Mouse (Mus musculus) embryo, embryonic 10 days (tissue): Measurements from ENCODE around the gene Csnk2b.

Source experiments
- DNase-seq: peaks from one replicate; pipeline ENCODE4 v3.0.0-alpha.2; 2015; ENCODE audit warnings: low spot score

Csnk2b gene

GRCm38 (mm10) chr17:35121143-35121799 is 582 bp downstream of the Csnk2b start, which contains the start of gene Gpank1:
TSS of gene Gpank1 (plus strand) at chr17:35121455.
- DNase-seq: peak; percentile 97

- no peak for DNase-seq
Measured at GRCm38 (mm10) chr17:35120745-35121142, 1.1 kb downstream of the Csnk2b start.

GRCm38 (mm10) chr17:35115046-35116019 is 6.5 kb downstream of the Csnk2b start, which contains the start of gene Ly6g5b:
TSS of gene Ly6g5b (minus strand) at chr17:35115428.
- peak; percentile 23 for DNase-seq

GRCm38 (mm10) chr17:35111774-35112173 is 10.1 kb downstream of the Csnk2b start:
- DNase-seq: no peak

- DNase-seq: no peak
Measured at GRCm38 (mm10) chr17:35108097-35108496, 13.8 kb downstream of the Csnk2b start, which contains the start of gene Ly6g5c. TSS of gene Ly6g5c (plus strand) at chr17:35108279.

- DNase-seq: no peak
Measured at GRCm38 (mm10) chr17:35106522-35106921, 15.3 kb downstream of the Csnk2b start.

- DNase-seq: peak; percentile 65
Measured at GRCm38 (mm10) chr17:35105740-35106389, 16.0 kb downstream of the Csnk2b start.

- no peak for DNase-seq
Measured at GRCm38 (mm10) chr17:35104754-35105153, 17.1 kb downstream of the Csnk2b start.

GRCm38 (mm10) chr17:35104079-35104478 is 17.8 kb downstream of the Csnk2b start:
- no peak for DNase-seq

- no peak for DNase-seq
Measured at GRCm38 (mm10) chr17:35103221-35103690, 18.6 kb downstream of the Csnk2b start.

GRCm38 (mm10) chr17:35102299-35102698 is 19.6 kb downstream of the Csnk2b start:
- no peak for DNase-seq

GRCm38 (mm10) chr17:35101161-35101560 is 20.7 kb downstream of the Csnk2b start:
- DNase-seq: no peak

- no peak for DNase-seq
Measured at GRCm38 (mm10) chr17:35100196-35100765, 21.6 kb downstream of the Csnk2b start.

GRCm38 (mm10) chr17:35097164-35097655 is 24.6 kb downstream of the Csnk2b start:
- no peak for DNase-seq

GRCm38 (mm10) chr17:35096597-35096996 is 25.3 kb downstream of the Csnk2b start:
- DNase-seq: no peak

GRCm38 (mm10) chr17:35094475-35095365 is 27.1 kb downstream of the Csnk2b start:
- DNase-seq: no peak

GRCm38 (mm10) chr17:35092403-35093198 is 29.3 kb downstream of the Csnk2b start:
- no peak for DNase-seq

GRCm38 (mm10) chr17:35090166-35090932 is 31.5 kb downstream of the Csnk2b start:
- DNase-seq: no peak
